Mouse (Mus musculus): ENCODE measurements around the gene Cbln3. TPM values are rescaled to one million over a fixed set of nuclear protein-coding genes. Genes with fewer than 3 reads are reported as not detected.

The Cbln3 gene
- 0.26 and 0.33 TPM in 2 replicates for polyA plus RNA-seq (2012; rRNA removed; ENCODE audit: low replicate concordance)

DNA sequence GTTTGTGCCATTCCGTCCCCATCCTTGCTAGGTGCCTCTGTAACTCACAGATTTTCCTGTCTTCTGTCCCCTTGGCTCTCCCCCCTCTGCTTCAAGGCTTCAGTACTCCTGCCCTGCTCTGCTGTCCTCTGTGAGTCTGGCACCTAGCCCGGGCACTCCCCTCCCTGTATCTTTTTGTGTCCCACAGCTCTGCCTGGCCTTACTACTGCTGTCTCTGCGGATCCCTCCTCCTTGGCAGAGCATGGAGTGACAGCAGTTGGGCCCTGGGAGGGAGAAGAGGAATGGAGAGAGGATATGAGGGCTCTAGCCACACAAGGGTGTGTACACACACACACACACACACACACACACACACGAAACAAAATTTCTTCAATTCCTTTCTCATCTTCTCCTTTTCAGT, at the start of gene Cbln3:
Gene Cbln3, minus strand, starts transcription at position 227 of the 400 bp plus-strand sequence.

DNA sequence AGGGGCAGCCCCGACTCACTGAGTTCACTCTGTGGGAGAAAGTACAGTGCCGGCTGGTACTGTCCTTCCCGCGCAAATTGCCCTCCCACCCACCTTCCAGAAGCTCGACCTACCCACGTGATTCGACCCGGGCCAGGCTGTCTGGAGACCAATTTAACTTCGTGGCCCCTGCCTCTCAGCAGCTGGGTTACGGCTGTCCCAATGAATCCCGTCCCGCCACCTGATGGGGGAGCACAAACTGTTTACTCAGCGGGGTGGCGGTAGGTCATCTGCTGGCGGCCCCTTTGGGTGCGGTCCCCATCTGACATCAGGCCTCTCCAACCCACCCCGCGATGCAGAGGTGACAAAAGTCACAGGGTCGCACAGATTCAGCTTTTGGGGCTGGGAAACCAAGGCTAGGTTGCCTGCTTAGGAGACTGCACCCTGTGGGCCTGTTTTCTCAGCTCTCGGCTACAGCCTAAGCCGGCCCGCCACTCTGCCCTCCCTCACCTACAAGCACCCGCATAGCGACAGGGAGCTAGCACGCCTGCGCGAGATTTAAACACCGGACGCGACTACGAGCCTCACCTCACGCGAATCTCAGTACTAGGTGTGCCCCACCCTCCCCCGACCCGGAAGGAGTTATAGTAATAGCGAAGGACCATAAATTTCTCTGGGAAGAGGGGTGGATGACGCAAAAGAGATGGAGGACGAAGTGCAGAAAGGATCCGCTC, 15.7 kb upstream of the Cbln3 start, which contains the start of gene Sdr39u1:
Gene Sdr39u1, minus strand, starts transcription at position 593 of the 713 bp plus-strand sequence.

DNA sequence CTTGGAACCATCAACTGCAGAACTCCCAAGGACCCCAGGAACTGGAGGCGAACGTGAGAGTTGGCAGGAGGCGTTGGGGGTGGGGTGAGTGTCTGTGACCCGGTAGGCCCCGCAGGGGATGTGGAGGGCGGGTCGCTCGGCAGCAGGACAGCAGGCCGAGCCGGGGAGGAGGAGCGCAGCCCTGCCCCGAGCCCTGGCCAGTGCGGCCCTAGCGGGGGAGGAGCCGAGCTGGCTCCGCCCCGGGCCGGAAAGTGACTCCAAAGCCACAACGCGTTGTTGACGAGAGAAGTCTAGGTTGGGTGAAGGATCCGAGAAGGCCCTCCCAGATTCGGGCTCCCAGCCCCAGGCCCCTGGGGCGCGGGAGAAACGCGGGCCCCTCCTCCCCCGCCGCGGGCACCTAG, 521 bp upstream of the Cbln3 start, which contains the start of gene Khnyn:
Gene Khnyn, plus strand, starts transcription at position 235 of the 401 bp plus-strand sequence.

DNA sequence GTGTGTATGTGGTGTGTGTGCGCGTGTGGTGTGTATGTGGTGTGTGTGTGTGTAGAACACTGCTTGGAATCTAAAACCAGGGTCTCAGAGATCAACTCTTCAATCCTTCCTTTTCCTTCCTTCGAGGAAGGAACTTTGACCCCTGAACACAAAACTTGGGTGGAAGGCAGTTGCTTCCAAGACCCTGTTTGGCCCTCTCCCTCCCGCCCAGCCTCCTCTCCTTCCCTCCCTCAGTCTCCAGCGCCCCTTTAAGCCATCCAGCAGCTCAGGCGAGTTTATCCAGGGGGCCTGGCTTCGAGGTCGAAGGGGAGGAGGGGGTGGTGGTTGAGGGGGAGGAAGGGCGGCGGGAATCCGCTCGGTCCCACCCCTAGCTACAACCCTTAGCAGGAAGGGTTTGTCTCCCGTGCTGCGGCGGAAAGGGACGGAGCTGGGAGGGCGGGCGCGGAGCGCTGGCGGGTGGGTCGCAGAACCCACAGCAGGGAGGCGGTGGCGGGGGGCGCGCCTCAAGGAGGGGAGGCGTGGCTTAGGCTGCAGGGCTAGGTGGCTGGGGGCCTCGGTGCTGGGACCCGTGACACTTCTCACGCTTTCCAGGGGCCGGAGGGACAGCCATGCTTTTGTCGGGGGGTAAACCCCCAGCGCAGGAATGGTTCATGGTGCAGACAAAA, 30.4 kb downstream of the Cbln3 start, which contains the start of gene Nynrin:
Gene Nynrin, plus strand, starts transcription at position 390 of the 665 bp plus-strand sequence.

Other genes with a start within 250 kb of the Cbln3 start
- 86.3 and 113 TPM in 2 replicates for gene Ipo4, start 248.4 kb downstream of the Cbln3 start, polyA plus RNA-seq (2012; rRNA removed; ENCODE audit: low replicate concordance)
- 12.4 and 13.1 TPM in 2 replicates for gene Gm49378, start 246.5 kb downstream of the Cbln3 start, polyA plus RNA-seq (2012; rRNA removed; ENCODE audit: low replicate concordance)
- 79.9 and 86.5 TPM in 2 replicates for gene Tm9sf1, start 240.6 kb downstream of the Cbln3 start, polyA plus RNA-seq (2012; rRNA removed; ENCODE audit: low replicate concordance)
- gene Tssk4, start 234.2 kb downstream of the Cbln3 start, polyA plus RNA-seq (2012; rRNA removed; ENCODE audit: low replicate concordance): 1.1 and 1.4 TPM in 2 replicates
- gene Mdp1, start 223.9 kb downstream of the Cbln3 start, polyA plus RNA-seq (2012; rRNA removed; ENCODE audit: low replicate concordance): 15.3 and 24.6 TPM in 2 replicates
- 12.7 and 32.2 TPM in 2 replicates for gene Gmpr2, start 212.5 kb downstream of the Cbln3 start, polyA plus RNA-seq (2012; rRNA removed; ENCODE audit: low replicate concordance)
- 210 and 446 TPM in 2 replicates for gene Nedd8, start 212.3 kb downstream of the Cbln3 start, polyA plus RNA-seq (2012; rRNA removed; ENCODE audit: low replicate concordance)
- gene Tinf2, start 202.6 kb downstream of the Cbln3 start, polyA plus RNA-seq (2012; rRNA removed; ENCODE audit: low replicate concordance): 12.8 and 15.9 TPM in 2 replicates
- 8.3 and 10.6 TPM in 2 replicates for gene Tgm1, start 170.5 kb downstream of the Cbln3 start, polyA plus RNA-seq (2012; rRNA removed; ENCODE audit: low replicate concordance)
- 51.2 and 52.9 TPM in 2 replicates for gene Rabggta, start 162.1 kb downstream of the Cbln3 start, polyA plus RNA-seq (2012; rRNA removed; ENCODE audit: low replicate concordance)
- 75.4 and 104 TPM in 2 replicates for gene Dhrs1, start 138.7 kb downstream of the Cbln3 start, polyA plus RNA-seq (2012; rRNA removed; ENCODE audit: low replicate concordance)
- gene Nop9, start 138.7 kb downstream of the Cbln3 start, polyA plus RNA-seq (2012; rRNA removed; ENCODE audit: low replicate concordance): 16.8 and 28.9 TPM in 2 replicates
- 2.9 and 3.4 TPM in 2 replicates for gene Cideb, start 125.9 kb downstream of the Cbln3 start, polyA plus RNA-seq (2012; rRNA removed; ENCODE audit: low replicate concordance)
- 0.29 and 0.34 TPM in 2 replicates for gene Ltb4r2, start 123.0 kb downstream of the Cbln3 start, polyA plus RNA-seq (2012; rRNA removed; ENCODE audit: low replicate concordance)
- gene Ltb4r1, start 118.4 kb downstream of the Cbln3 start, polyA plus RNA-seq (2012; rRNA removed; ENCODE audit: low replicate concordance): 5.1 and 7.6 TPM in 2 replicates
- gene Adcy4, start 100.3 kb downstream of the Cbln3 start, polyA plus RNA-seq (2012; rRNA removed; ENCODE audit: low replicate concordance): 41.0 and 55.8 TPM in 2 replicates
- 21.9 and 26.5 TPM in 2 replicates for gene Ripk3, start 95.5 kb downstream of the Cbln3 start, polyA plus RNA-seq (2012; rRNA removed; ENCODE audit: low replicate concordance)
- gene Nfatc4, start 61.2 kb downstream of the Cbln3 start, polyA plus RNA-seq (2012; rRNA removed; ENCODE audit: low replicate concordance): 28.1 and 37.1 TPM in 2 replicates
- gene Nynrin, start 30.4 kb downstream of the Cbln3 start, polyA plus RNA-seq (2012; rRNA removed; ENCODE audit: low replicate concordance): 6.3 and 6.5 TPM in 2 replicates
- 24.4 and 25.2 TPM in 2 replicates for gene Khnyn, start 555 bp upstream of the Cbln3 start, polyA plus RNA-seq (2012; rRNA removed; ENCODE audit: low replicate concordance)
- gene Sdr39u1, start 15.9 kb upstream of the Cbln3 start, polyA plus RNA-seq (2012; rRNA removed; ENCODE audit: low replicate concordance): 48.0 and 73.6 TPM in 2 replicates
- gene Cma1, start 60.3 kb upstream of the Cbln3 start, polyA plus RNA-seq (2012; rRNA removed; ENCODE audit: low replicate concordance): 17.9 and 42.7 TPM in 2 replicates
- not detected in 2 replicates for gene Cma2, start 66.6 kb upstream of the Cbln3 start, polyA plus RNA-seq (2012; rRNA removed; ENCODE audit: low replicate concordance)
- 0.11 TPM in 1 of 2 replicates, not detected in the other for gene Mcpt1, start 133.6 kb upstream of the Cbln3 start, polyA plus RNA-seq (2012; rRNA removed; ENCODE audit: low replicate concordance)
- not detected in 2 replicates for gene Mcpt9, start 146.1 kb upstream of the Cbln3 start, polyA plus RNA-seq (2012; rRNA removed; ENCODE audit: low replicate concordance)
- not detected in 2 replicates for gene Mcpt2, start 157.6 kb upstream of the Cbln3 start, polyA plus RNA-seq (2012; rRNA removed; ENCODE audit: low replicate concordance)
- gene Mcpt4, start 177.9 kb upstream of the Cbln3 start, polyA plus RNA-seq (2012; rRNA removed; ENCODE audit: low replicate concordance): 25.7 and 57.6 TPM in 2 replicates
- gene Mcpt8, start 200.9 kb upstream of the Cbln3 start, polyA plus RNA-seq (2012; rRNA removed; ENCODE audit: low replicate concordance): not detected in 2 replicates
- 0.20 and 0.32 TPM in 2 replicates for gene Ctsg, start 218.2 kb upstream of the Cbln3 start, polyA plus RNA-seq (2012; rRNA removed; ENCODE audit: low replicate concordance)
- gene Gzme, start 236.2 kb upstream of the Cbln3 start, polyA plus RNA-seq (2012; rRNA removed; ENCODE audit: low replicate concordance): not detected in 2 replicates
- not detected in 2 replicates for gene Gzmd, start 248.2 kb upstream of the Cbln3 start, polyA plus RNA-seq (2012; rRNA removed; ENCODE audit: low replicate concordance)

All from mammary gland, adult 2 months (tissue).